Mouse (Mus musculus): ENCODE measurements around the gene Abl1. TPM values are rescaled to one million over a fixed set of nuclear protein-coding genes. Genes with fewer than 3 reads are reported as not detected.

The Abl1 gene
- polyA plus RNA-seq, 1 experiment from 2014 or later: 31.3 TPM

DNA sequence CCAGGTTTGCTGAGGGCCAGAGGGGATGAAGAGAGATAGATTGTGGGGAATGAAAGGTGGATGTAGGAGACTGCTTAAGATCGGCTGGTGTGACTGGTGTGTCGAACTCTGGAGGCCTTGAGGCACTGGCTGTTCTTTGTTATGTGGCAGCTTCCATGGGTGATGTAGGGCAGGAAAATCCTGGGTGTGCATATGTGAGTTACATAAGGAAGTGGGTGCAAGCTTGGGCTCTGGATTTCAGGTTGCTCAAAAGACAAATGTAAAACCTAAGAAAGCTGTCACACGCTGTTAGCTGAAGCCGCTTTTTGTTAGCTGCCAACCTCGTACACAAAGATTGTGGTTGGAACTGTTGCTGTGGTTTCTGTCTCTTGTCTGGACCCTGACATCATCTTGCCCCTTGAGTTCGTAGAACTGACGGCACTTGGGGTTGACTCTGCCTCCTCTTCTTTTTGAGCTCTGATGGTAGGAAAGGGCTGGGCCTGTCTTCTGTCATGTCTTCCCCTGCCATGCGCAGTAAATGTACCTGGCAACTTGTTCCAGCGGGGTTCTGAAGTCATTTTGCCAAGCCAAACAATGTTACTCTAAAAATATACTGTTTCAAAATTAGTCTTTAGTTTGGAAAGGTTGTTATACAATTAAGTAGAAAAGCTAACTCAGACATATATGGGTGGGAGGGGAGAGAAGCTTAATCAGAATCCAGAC, 39.6 kb downstream of the Abl1 start:
- no peaks in the 10 kb centered on the region for H3K9me3 ChIP-seq
- H3K27ac ChIP-seq: no peak overlapping the region
- no peak overlapping the region for H3K9ac ChIP-seq
- H3K27me3 ChIP-seq (replicated peaks): no peaks in the 10 kb centered on the region
- peaks cover 6% of the 10 kb centered on the region for H3K4me1 ChIP-seq (replicated peaks)
- H3K4me3 ChIP-seq (replicated peaks): no peak overlapping the region
- H3K36me3 ChIP-seq: no peaks in the 10 kb centered on the region
- ATAC-seq: no peak
- 71% methylated on average over 9 of the region's 9 CpGs for WGBS
- H3K4me2 ChIP-seq (replicated peaks): no peak overlapping the region

DNA sequence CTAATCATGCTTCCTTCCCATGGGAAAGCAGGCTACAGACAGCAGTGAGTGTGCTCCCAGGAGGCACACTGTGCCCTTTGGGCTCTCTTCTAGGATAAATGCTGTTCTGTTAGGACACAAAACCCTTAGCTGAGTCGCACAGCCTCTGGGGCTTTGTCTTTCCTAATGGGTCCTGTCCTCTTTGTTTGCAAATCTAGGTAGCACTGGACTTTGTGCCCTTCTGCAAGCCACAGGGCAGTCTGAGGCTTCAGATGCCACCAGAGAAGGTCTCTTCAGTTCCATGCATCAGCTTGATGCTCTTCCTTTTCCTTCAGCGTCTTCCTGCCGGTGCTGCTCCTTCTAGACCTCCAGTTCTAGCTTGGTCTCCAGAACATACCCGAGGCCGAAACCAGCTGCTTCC, 42.5 kb downstream of the Abl1 start:
- ATAC-seq: no peak
- WGBS: 82% methylated on average over 5 of the region's 5 CpGs
- Histone ChIP-seq H3K36me3 (no peaks in the 10 kb centered on the region), H3K4me1 (replicated peaks) (peaks cover 10% of the 10 kb centered on the region), H3K9ac (no peak overlapping the region), H3K27ac (0 out of 2 replicates have a peak overlapping the region, but pooled peaks have one; percentile 17), H3K4me2 (replicated peaks) (no peak overlapping the region), H3K27me3 (replicated peaks) (no peaks in the 10 kb centered on the region), H3K4me3 (replicated peaks) (no peak overlapping the region), H3K9me3 (no peaks in the 10 kb centered on the region)

DNA sequence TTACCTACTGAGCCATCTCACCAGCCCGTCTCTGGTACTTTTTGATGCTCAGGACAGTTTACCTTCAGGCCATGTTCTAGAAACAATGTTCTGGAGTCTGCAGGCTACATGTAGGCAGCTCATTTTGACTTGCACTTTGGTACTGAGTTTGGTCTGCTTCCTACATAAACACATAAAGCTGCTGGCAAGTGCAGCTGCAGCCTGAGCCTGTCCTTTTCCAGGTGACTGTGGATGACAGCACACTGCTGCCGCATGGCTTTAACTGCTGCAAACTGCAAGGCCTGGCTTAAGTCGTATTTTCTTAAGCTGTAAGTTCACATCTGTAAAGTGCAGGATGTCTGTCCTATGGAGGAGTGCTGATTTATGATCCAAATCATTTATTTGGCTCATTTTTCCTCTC, 44.3 kb downstream of the Abl1 start:
- Histone ChIP-seq H3K27me3 (replicated peaks) (no peaks in the 10 kb centered on the region), H3K36me3 (no peaks in the 10 kb centered on the region), H3K4me3 (replicated peaks) (no peak overlapping the region), H3K9ac (no peak overlapping the region), H3K27ac (no peak overlapping the region), H3K4me1 (replicated peaks) (peaks cover 11% of the 10 kb centered on the region), H3K4me2 (replicated peaks) (no peak overlapping the region), H3K9me3 (no peaks in the 10 kb centered on the region)
- WGBS: 56% methylated on average over 3 of the region's 3 CpGs
- no peak for ATAC-seq

DNA sequence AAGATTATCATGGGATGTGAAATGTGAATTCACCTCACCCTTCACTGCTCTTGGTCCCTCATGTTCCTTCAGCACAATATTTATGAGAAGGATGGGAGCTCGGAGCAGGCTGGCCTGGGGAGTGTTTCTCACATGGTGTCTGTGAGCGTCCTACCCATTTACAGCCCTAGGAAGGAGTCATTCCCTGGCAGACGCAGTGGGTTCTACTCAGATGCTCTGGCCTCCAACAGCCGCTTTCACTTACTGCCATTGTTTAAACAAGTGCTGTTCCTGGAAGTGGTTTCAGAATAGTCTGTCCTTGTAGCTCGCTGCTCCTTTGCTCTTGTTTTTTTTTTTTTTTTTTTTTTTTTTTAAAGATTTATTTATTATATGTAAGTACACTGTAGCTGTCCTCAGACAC, 45.4 kb downstream of the Abl1 start:
- no peaks in the 10 kb centered on the region for H3K27me3 ChIP-seq (replicated peaks)
- H3K36me3 ChIP-seq: no peaks in the 10 kb centered on the region
- no peak; the same call in 1 of the 2 replicates for ATAC-seq
- H3K9ac ChIP-seq: no peak overlapping the region
- peaks cover 13% of the 10 kb centered on the region for H3K4me1 ChIP-seq (replicated peaks)
- no peak overlapping the region for H3K4me3 ChIP-seq (replicated peaks)
- 28% methylated on average over 5 of the region's 5 CpGs for WGBS
- no peaks in the 10 kb centered on the region for H3K9me3 ChIP-seq
- no peak overlapping the region for H3K4me2 ChIP-seq (replicated peaks)
- 0 out of 2 replicates have a peak overlapping the region, but pooled peaks have one; percentile 17 for H3K27ac ChIP-seq

DNA sequence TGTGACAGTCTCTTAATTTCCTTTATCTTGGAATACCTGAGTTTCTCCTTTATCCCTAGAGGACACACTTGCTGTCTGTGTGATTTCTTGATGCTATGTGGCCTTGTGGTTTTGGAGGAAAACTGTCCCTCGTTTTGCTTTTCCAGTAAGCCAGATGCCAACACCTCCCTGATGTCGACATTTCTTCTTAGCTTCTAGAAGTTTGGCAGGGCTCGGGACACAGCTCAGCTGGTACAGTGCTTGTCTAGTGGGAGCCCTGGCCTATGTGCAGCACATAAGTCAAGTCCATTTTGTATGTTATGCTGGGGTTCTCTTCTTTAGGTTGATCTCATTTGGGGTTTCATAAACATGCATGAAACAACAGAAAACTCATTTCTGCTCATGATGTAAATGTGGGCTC, 50.9 kb downstream of the Abl1 start:
- H3K27ac ChIP-seq: no peak overlapping the region
- no peak for ATAC-seq
- no peak overlapping the region for H3K4me3 ChIP-seq (replicated peaks)
- no peaks in the 10 kb centered on the region for H3K9me3 ChIP-seq
- peaks cover 13% of the 10 kb centered on the region for H3K4me1 ChIP-seq (replicated peaks)
- no peaks in the 10 kb centered on the region for H3K27me3 ChIP-seq (replicated peaks)
- no peaks in the 10 kb centered on the region for H3K36me3 ChIP-seq
- no peak overlapping the region for H3K9ac ChIP-seq
- WGBS: 72% methylated on average over 3 of the region's 3 CpGs
- no peak overlapping the region for H3K4me2 ChIP-seq (replicated peaks)

DNA sequence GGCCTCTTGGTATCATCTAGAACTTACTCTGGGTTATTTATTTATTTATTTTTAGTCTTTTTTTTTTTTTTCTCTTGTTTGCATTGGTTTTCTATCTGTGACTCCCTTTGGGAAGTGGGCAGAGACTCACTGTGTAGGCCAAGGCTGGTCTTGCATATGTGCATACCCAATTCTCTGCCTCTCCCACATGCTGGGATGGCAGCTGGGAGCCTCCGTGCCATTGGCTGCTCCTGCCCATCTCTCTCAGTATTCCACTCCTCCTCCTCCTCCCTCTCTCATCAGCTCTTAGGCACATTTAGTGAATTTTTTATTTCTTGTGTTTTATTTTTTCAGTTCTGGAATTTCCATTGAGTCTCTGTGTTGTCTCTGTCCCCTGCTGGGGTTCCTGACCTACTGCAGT, 53.6 kb downstream of the Abl1 start:
- no peaks in the 10 kb centered on the region for H3K9me3 ChIP-seq
- H3K4me3 ChIP-seq (replicated peaks): no peak overlapping the region
- no peak overlapping the region for H3K9ac ChIP-seq
- H3K27me3 ChIP-seq (replicated peaks): no peaks in the 10 kb centered on the region
- H3K27ac ChIP-seq: no peak overlapping the region
- H3K4me2 ChIP-seq (replicated peaks): no peak overlapping the region
- 79% methylated on average over 1 of the region's 1 CpGs for WGBS
- H3K36me3 ChIP-seq: no peaks in the 10 kb centered on the region
- H3K4me1 ChIP-seq (replicated peaks): peaks cover 20% of the 10 kb centered on the region
- no peak for ATAC-seq

DNA sequence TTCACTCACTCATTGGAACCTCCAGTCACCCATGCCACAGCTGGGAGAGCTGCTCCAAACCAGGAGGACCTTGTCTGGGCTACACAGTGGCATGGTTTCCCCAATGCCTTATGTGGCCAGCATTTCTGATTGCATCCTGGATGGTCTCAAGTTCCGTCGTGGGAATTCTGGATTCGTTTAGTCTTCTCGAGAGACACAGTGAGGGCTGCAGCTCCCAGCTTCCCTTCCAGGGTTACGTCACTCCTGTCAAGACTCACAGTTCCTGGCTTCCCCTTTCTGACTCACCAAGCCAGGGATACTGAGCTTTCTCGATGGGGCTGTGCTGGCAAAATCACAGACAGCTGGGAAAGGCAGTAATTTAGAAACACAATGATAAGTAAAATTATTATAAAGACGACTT, 54.0 kb downstream of the Abl1 start:
- Histone ChIP-seq H3K4me3 (replicated peaks) (no peak overlapping the region), H3K9me3 (no peaks in the 10 kb centered on the region), H3K36me3 (no peaks in the 10 kb centered on the region), H3K9ac (no peak overlapping the region), H3K27ac (no peak overlapping the region), H3K27me3 (replicated peaks) (no peaks in the 10 kb centered on the region), H3K4me1 (replicated peaks) (peaks cover 23% of the 10 kb centered on the region), H3K4me2 (replicated peaks) (no peak overlapping the region)
- 29% methylated on average over 7 of the region's 7 CpGs for WGBS
- ATAC-seq: no peak

DNA sequence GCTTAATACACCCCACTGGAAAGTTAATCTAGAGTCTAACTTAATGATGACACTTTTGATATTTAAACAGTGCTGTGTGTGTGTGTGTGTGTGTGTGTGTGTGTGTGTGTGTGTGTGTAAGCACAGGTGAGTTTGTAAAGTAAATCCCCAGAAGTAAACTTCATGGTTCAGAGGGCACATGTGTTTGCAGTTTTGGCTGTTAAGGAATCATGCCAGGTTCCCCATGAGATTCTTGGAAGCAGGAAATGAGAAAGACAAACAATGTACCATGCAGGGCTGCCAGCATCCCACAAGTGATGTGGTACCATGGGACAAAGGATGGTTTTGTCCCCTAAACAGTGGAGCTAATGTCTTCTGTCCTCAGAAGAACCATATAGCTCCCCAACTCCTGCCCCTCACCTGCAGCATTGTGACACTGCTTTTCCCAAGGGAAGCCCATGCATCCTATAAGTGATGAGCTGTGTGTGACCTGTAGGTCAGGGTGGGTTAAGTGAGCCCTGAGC, 57.6 kb downstream of the Abl1 start:
- no peak overlapping the region for H3K4me3 ChIP-seq (replicated peaks)
- no peaks in the 10 kb centered on the region for H3K9me3 ChIP-seq
- no peak overlapping the region for H3K4me2 ChIP-seq (replicated peaks)
- H3K4me1 ChIP-seq (replicated peaks): peaks cover 37% of the 10 kb centered on the region
- H3K27ac ChIP-seq: no peak overlapping the region
- no peak for ATAC-seq
- H3K9ac ChIP-seq: no peak overlapping the region
- no peaks in the 10 kb centered on the region for H3K36me3 ChIP-seq
- H3K27me3 ChIP-seq (replicated peaks): no peaks in the 10 kb centered on the region

DNA sequence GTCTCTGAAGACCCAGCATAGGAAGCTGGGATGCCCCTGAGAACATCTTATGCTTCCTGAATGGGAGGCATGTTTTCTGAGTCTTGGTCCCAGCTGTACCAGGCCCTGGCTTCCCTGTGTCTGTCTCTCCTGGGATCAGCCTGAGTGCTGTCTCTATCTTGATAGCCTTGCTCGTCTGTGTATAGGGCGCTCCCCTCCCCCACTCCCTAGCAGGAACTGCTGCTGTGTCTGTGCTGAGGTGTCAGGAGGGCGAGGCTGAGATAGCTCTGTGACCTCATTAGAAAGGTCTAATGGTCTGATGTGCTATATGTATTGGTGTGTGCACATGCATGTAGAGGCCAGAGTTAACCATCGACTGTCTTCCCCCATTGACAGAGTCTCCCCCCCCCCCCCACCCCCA, 58.7 kb downstream of the Abl1 start:
- Histone ChIP-seq H3K9ac (no peak overlapping the region), H3K27me3 (replicated peaks) (no peaks in the 10 kb centered on the region), H3K36me3 (no peaks in the 10 kb centered on the region), H3K4me3 (replicated peaks) (no peak overlapping the region), H3K4me2 (replicated peaks) (no peak overlapping the region), H3K4me1 (replicated peaks) (peaks cover 41% of the 10 kb centered on the region), H3K9me3 (no peaks in the 10 kb centered on the region), H3K27ac (0 out of 2 replicates have a peak overlapping the region, but pooled peaks have one; percentile 30)
- peak; percentile 63 for ATAC-seq
- 30% methylated on average over 4 of the region's 4 CpGs for WGBS

DNA sequence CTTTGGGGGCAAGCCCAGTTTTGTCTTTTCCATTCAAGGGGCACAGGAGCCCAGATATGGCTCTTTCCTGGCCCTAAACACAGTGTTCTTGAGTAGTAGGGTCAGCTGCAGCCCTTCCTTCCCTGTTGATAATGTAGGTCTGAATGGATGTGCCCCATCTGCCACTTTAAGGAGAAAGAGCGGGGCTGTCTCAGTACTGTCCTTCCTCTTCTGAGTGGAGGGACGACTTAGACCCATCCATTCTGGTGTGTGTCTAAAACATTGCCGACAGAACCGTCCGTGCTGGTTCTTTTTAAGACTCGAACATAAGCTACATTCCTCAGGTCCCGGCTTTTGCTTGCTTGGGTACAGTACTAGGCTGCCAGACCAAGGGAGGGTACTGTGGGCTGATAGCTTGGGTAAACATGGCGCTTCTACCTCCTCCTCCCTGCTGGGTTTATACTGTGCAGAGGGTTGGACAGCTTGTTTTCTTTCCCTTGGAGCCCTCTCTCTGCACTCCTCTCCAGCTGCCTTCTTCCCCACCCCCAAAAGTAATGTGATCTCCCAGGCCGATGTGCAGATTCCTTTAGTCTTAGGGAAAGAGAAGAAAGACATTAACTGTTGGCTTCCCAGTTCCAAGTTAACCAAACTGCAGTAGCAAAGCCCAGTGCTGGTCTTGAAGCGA, 61.0 kb downstream of the Abl1 start:
- no peaks in the 10 kb centered on the region for H3K27me3 ChIP-seq (replicated peaks)
- peak overlapping the region; percentile 57 for H3K4me2 ChIP-seq (replicated peaks)
- peaks cover 35% of the 10 kb centered on the region for H3K4me1 ChIP-seq (replicated peaks)
- H3K9ac ChIP-seq: peak overlapping the region; percentile 37
- peak overlapping the region; percentile 22 for H3K4me3 ChIP-seq (replicated peaks)
- peak overlapping the region; percentile 95 for H3K27ac ChIP-seq
- 14% methylated on average over 10 of the region's 10 CpGs for WGBS
- no peaks in the 10 kb centered on the region for H3K9me3 ChIP-seq
- peak; percentile 89 for ATAC-seq
- H3K36me3 ChIP-seq: no peaks in the 10 kb centered on the region

DNA sequence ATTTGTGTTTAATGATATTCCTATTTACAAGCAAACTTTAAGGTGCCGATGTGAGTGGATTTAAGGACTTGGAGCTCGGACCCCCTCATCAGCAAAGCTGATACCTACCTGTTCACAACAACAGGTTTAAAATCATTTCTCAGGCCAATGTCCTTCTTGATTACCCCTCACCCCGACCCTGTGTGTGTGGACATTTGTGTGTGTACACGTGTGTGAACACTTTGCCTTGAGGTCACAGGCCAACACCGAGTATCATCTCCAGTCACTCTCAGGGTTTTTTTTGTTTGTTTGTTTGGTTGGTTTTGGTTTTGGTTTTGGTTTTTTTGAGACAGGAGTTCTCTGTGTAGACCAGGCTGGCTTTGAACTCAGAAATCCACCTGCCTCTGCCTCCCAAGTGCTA, 62.0 kb downstream of the Abl1 start:
- H3K27ac ChIP-seq: peak overlapping the region; percentile 95; the same call in 1 of the 2 replicates
- no peak overlapping the region for H3K4me2 ChIP-seq (replicated peaks)
- H3K4me1 ChIP-seq (replicated peaks): peaks cover 33% of the 10 kb centered on the region
- no peaks in the 10 kb centered on the region for H3K36me3 ChIP-seq
- no peaks in the 10 kb centered on the region for H3K9me3 ChIP-seq
- no peaks in the 10 kb centered on the region for H3K27me3 ChIP-seq (replicated peaks)
- 79% methylated on average over 5 of the region's 5 CpGs for whole genome bisulfite sequencing
- no peak overlapping the region for H3K4me3 ChIP-seq (replicated peaks)
- no peak overlapping the region for H3K9ac ChIP-seq
- ATAC-seq: no peak

DNA sequence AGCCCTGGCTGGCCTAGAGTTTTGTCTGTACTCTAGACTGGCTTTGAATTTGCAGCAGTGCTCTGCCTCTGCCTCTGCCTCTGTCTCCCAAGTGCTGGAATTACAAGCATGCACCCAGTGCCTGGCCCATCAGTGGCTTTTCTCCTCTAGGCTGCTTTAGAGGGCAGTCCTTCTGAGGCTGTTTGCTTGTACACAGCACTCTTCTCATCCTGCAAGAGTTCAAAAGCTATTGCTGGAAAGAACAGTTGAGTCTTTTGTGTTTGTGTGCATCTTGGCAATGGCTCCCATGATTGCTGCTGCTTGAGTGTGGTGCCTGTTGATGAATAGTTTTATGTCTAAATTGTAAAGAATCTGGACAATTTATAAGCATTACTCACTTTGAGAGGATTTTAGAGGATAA, 69.3 kb downstream of the Abl1 start:
- Histone ChIP-seq H3K4me1 (replicated peaks) (peaks cover 12% of the 10 kb centered on the region), H3K36me3 (no peaks in the 10 kb centered on the region), H3K4me2 (replicated peaks) (no peak overlapping the region), H3K4me3 (replicated peaks) (no peak overlapping the region), H3K9me3 (no peaks in the 10 kb centered on the region), H3K27me3 (replicated peaks) (no peaks in the 10 kb centered on the region), H3K9ac (no peak overlapping the region), H3K27ac (0 out of 2 replicates have a peak overlapping the region, but pooled peaks have one; percentile 17)
- no peak for ATAC-seq
